Mouse (Mus musculus): Measurements from ENCODE around the gene Ddit4. TPM values are rescaled to one million over a fixed set of nuclear protein-coding genes. Genes with fewer than 3 reads are reported as not detected.

Gene Ddit4
- polyA plus RNA-seq, 1 experiment from 2014 or later = 4.2 TPM

DNA sequence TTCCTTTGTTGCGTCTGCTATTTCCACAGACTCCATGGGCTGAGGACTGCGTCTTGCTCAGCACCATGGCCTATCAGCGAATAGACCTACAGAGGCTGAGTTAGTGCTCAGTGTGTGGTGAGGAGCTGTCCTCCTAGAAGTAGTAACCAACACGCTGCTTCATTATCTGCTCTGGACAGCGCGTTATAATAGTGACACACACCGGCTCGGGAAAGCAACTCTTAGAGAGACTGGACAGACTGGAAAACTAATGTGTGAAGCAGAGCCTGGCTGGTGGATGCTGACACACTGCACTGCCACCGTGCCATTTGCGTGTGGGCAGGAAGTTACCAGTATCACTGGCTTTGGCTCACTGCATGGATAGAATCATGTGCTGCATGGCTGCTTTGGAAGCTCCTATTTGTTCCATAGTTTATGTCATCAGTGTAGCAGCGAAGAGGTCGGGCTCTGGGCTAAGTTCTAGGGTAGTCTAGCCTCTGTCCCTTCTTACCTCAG, 30.8 kb upstream of the Ddit4 start:
- H3K9ac ChIP-seq (replicated peaks; ENCODE audit: low read depth, low read length) = no peak overlapping the region
- H3K36me3 ChIP-seq (ENCODE audit: control insufficient read depth, insufficient read depth, low read length) = peaks cover 7% of the 10 kb centered on the region; the same call in 1 of the 2 replicates
- no peak overlapping the region for H3K4me2 ChIP-seq (ENCODE audit: low read depth, low read length)
- H3K9me3 ChIP-seq (ENCODE audit: control insufficient read depth, low read length) = no peaks in the 10 kb centered on the region
- peaks cover 12% of the 10 kb centered on the region for H3K4me1 ChIP-seq (ENCODE audit: control insufficient read depth, insufficient read depth, low read length)
- H3K27me3 ChIP-seq (ENCODE audit: control insufficient read depth, insufficient read depth, low read length) = no peaks in the 10 kb centered on the region
- H3K4me3 ChIP-seq (ENCODE audit: low read depth, low read length) = no peak overlapping the region
- H3K27ac ChIP-seq (ENCODE audit: low read depth, low read length) = no peak overlapping the region
- no peak for ATAC-seq (ENCODE audit: low read depth)
- 95% methylated on average over 12 of the region's 12 CpGs for WGBS

DNA sequence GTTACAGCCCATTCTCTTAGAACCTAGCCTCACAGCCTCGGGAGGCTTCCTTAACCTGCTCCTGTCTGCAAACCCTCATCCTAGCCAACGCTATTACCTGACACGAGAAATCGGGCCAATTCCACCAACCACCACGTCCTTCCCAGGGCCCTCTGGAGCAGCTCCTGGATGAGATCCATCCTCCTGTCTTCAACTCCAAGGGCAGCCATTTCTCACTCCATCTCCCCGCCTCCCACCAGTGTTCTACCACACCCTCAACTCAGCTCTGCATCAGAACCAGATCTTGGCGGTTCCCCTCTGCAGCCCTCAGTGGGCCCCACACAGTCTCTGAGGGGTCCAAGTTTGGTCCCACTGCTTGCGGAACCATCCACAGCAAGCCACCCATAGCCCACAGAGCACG, 30.2 kb upstream of the Ddit4 start:
- H3K4me3 ChIP-seq (ENCODE audit: low read depth, low read length) = no peak overlapping the region
- WGBS = 82% methylated on average over 9 of the region's 9 CpGs
- H3K9ac ChIP-seq (replicated peaks; ENCODE audit: low read depth, low read length) = no peak overlapping the region
- no peaks in the 10 kb centered on the region for H3K9me3 ChIP-seq (ENCODE audit: control insufficient read depth, low read length)
- H3K36me3 ChIP-seq (ENCODE audit: control insufficient read depth, insufficient read depth, low read length) = peaks cover 2% of the 10 kb centered on the region; the same call in 1 of the 2 replicates
- ATAC-seq (ENCODE audit: low read depth) = no peak
- H3K27ac ChIP-seq (ENCODE audit: low read depth, low read length) = no peak overlapping the region
- no peak overlapping the region for H3K4me2 ChIP-seq (ENCODE audit: low read depth, low read length)
- peaks cover 12% of the 10 kb centered on the region for H3K4me1 ChIP-seq (ENCODE audit: control insufficient read depth, insufficient read depth, low read length)
- no peaks in the 10 kb centered on the region for H3K27me3 ChIP-seq (ENCODE audit: control insufficient read depth, insufficient read depth, low read length)

- Histone ChIP-seq H3K9ac (replicated peaks; ENCODE audit: low read depth, low read length) (no peak overlapping the region), H3K36me3 (ENCODE audit: control insufficient read depth, insufficient read depth, low read length) (peaks cover 2% of the 10 kb centered on the region; the same call in 1 of the 2 replicates), H3K9me3 (ENCODE audit: control insufficient read depth, low read length) (no peaks in the 10 kb centered on the region), H3K27me3 (ENCODE audit: control insufficient read depth, insufficient read depth, low read length) (no peaks in the 10 kb centered on the region), H3K4me3 (ENCODE audit: low read depth, low read length) (no peak overlapping the region), H3K27ac (ENCODE audit: low read depth, low read length) (no peak overlapping the region), H3K4me1 (ENCODE audit: control insufficient read depth, insufficient read depth, low read length) (peaks cover 12% of the 10 kb centered on the region), H3K4me2 (ENCODE audit: low read depth, low read length) (no peak overlapping the region)
- 83% methylated on average over 4 of the region's 4 CpGs for WGBS
- ATAC-seq (ENCODE audit: low read depth) = no peak
These were observed 29.7 kb upstream of the Ddit4 start for GRCm38 (mm10) chr10:59981336-59981735.

GRCm38 (mm10) chr10:59980815-59981244, 29.2 kb upstream of the Ddit4 start:
- Histone ChIP-seq H3K27me3 (ENCODE audit: control insufficient read depth, insufficient read depth, low read length) (no peaks in the 10 kb centered on the region), H3K4me1 (ENCODE audit: control insufficient read depth, insufficient read depth, low read length) (peaks cover 12% of the 10 kb centered on the region), H3K9ac (replicated peaks; ENCODE audit: low read depth, low read length) (no peak overlapping the region), H3K9me3 (ENCODE audit: control insufficient read depth, low read length) (no peaks in the 10 kb centered on the region), H3K4me2 (ENCODE audit: low read depth, low read length) (no peak overlapping the region), H3K4me3 (ENCODE audit: low read depth, low read length) (no peak overlapping the region), H3K27ac (ENCODE audit: low read depth, low read length) (no peak overlapping the region), H3K36me3 (ENCODE audit: control insufficient read depth, insufficient read depth, low read length) (no peaks in the 10 kb centered on the region)
- 95% methylated on average over 6 of the region's 6 CpGs for WGBS
- no peak for ATAC-seq (ENCODE audit: low read depth)

DNA sequence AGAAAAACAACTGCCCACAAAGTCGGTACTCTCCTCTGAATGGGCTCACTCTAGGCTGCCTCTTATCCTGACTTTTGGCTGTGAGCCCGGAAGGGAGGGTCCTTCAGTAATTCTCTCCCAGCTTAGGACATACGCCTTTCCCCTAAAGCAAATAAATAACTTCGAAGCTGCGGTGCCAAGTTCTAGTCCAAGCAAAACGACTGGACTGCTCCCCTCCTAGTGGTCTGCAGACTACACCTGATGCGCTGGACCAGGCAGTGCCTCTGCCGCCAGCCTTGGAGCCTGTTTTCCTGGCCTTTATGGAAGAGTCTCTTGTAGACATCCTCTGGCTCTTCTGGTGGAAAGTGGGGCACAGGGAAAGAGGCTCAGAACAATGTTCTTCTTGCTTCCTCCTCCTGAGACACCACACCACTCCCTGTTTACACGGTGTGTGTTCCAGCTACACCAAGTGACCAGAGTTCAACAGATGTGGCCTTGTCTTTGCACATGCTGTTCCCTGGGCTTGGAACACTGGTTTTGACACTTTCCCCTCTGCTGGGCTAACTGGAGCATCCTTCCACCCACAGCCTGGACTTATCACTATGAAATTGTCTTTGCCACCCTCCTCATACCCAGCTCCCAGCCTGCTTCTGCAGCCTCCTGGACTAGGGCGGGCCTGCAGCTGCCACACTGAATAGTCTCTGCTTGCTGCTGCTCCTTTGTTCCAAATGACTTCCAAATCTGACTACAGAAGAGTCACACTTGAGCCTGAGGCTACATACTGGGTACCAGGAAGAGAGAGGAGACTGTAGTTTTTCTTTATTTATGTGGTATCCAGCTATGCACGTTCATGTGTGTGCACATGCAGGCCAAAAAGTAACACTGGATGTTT, 27.5 kb upstream of the Ddit4 start:
- WGBS = 38% methylated on average over 11 of the region's 11 CpGs
- H3K27ac ChIP-seq (ENCODE audit: low read depth, low read length) = peak overlapping the region; percentile 76
- no peak overlapping the region for H3K4me2 ChIP-seq (ENCODE audit: low read depth, low read length)
- peaks cover 19% of the 10 kb centered on the region for H3K4me1 ChIP-seq (ENCODE audit: control insufficient read depth, insufficient read depth, low read length)
- no peak overlapping the region for H3K4me3 ChIP-seq (ENCODE audit: low read depth, low read length)
- H3K27me3 ChIP-seq (ENCODE audit: control insufficient read depth, insufficient read depth, low read length) = no peaks in the 10 kb centered on the region
- H3K36me3 ChIP-seq (ENCODE audit: control insufficient read depth, insufficient read depth, low read length) = no peaks in the 10 kb centered on the region
- no peak overlapping the region; the same call in 1 of the 2 replicates for H3K9ac ChIP-seq (replicated peaks; ENCODE audit: low read depth, low read length)
- H3K9me3 ChIP-seq (ENCODE audit: control insufficient read depth, low read length) = no peaks in the 10 kb centered on the region
- peak; percentile 65; the same call in 1 of the 2 replicates for ATAC-seq (ENCODE audit: low read depth)

- no peak overlapping the region for H3K4me3 ChIP-seq (ENCODE audit: low read depth, low read length)
- no peak overlapping the region for H3K4me2 ChIP-seq (ENCODE audit: low read depth, low read length)
- H3K27me3 ChIP-seq (ENCODE audit: control insufficient read depth, insufficient read depth, low read length) = no peaks in the 10 kb centered on the region
- WGBS = 59% methylated on average over 2 of the region's 2 CpGs
- no peaks in the 10 kb centered on the region for H3K9me3 ChIP-seq (ENCODE audit: control insufficient read depth, low read length)
- no peak overlapping the region for H3K9ac ChIP-seq (replicated peaks; ENCODE audit: low read depth, low read length)
- no peak for ATAC-seq (ENCODE audit: low read depth)
- peak overlapping the region; percentile 76 for H3K27ac ChIP-seq (ENCODE audit: low read depth, low read length)
- H3K36me3 ChIP-seq (ENCODE audit: control insufficient read depth, insufficient read depth, low read length) = no peaks in the 10 kb centered on the region
- peaks cover 22% of the 10 kb centered on the region for H3K4me1 ChIP-seq (ENCODE audit: control insufficient read depth, insufficient read depth, low read length)
These were observed 26.8 kb upstream of the Ddit4 start for GRCm38 (mm10) chr10:59978401-59978800.

DNA sequence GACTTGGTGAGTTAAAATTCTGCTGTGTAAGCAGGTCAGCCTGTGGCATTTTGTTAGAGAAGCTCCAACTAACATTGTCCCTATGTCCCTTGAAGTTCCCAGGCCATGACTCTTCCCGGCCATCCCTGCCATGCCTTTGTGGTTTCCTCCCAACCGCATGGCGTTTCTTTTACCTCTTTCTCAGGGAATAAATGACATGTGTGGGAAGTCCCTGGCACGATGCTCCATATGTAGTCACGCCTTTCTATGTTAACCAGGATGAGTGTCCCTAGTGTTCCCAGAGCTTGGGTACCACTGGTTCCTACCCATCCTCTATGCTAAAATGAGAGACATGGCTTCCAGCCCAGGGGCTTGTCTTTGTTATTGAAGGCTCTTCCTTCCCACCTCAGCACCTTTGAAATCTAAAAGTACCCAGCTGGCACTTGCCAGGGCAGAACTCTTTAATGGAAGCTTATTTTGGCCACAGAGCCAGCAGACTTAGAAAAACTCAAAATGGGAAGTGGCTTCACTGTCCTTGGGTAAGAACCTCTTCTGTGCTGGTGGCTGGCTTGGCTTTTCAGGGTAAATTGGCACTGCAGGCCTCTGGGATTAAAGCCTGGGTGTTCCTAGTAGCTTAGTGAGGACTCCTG, 26.2 kb upstream of the Ddit4 start:
- Histone ChIP-seq H3K4me1 (ENCODE audit: control insufficient read depth, insufficient read depth, low read length) (peaks cover 22% of the 10 kb centered on the region), H3K9me3 (ENCODE audit: control insufficient read depth, low read length) (no peaks in the 10 kb centered on the region), H3K27ac (ENCODE audit: low read depth, low read length) (peak overlapping the region; percentile 76; the same call in 1 of the 2 replicates), H3K36me3 (ENCODE audit: control insufficient read depth, insufficient read depth, low read length) (no peaks in the 10 kb centered on the region), H3K9ac (replicated peaks; ENCODE audit: low read depth, low read length) (no peak overlapping the region), H3K4me3 (ENCODE audit: low read depth, low read length) (no peak overlapping the region), H3K27me3 (ENCODE audit: control insufficient read depth, insufficient read depth, low read length) (no peaks in the 10 kb centered on the region), H3K4me2 (ENCODE audit: low read depth, low read length) (no peak overlapping the region)
- ATAC-seq (ENCODE audit: low read depth) = no peak
- whole genome bisulfite sequencing = 90% methylated on average over 5 of the region's 5 CpGs

DNA sequence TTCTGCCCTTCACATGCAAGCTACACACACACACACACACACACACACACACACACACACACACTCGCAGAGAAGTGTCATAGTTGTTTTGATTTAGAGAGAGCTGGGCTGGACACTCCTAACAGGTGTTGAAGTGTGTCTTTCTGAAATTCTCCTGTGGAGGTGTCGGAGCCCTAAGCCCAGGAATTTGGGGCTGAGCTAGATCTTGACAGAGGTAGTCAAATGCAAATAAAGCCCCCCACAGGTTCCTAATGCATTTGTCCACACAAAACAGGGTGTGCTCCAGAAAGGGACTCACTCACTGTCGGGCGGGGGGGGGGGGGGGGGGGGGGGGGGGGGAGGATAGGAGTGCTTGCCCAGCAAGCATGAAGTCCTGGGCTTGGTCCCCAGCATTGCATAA, 25.5 kb upstream of the Ddit4 start:
- no peaks in the 10 kb centered on the region for H3K36me3 ChIP-seq (ENCODE audit: control insufficient read depth, insufficient read depth, low read length)
- H3K4me3 ChIP-seq (ENCODE audit: low read depth, low read length) = no peak overlapping the region
- ATAC-seq (ENCODE audit: low read depth) = no peak
- WGBS = 52% methylated on average over 2 of the region's 4 CpGs
- H3K9ac ChIP-seq (replicated peaks; ENCODE audit: low read depth, low read length) = no peak overlapping the region
- H3K9me3 ChIP-seq (ENCODE audit: control insufficient read depth, low read length) = no peaks in the 10 kb centered on the region
- H3K27ac ChIP-seq (ENCODE audit: low read depth, low read length) = no peak overlapping the region
- no peak overlapping the region for H3K4me2 ChIP-seq (ENCODE audit: low read depth, low read length)
- H3K4me1 ChIP-seq (ENCODE audit: control insufficient read depth, insufficient read depth, low read length) = peaks cover 22% of the 10 kb centered on the region
- H3K27me3 ChIP-seq (ENCODE audit: control insufficient read depth, insufficient read depth, low read length) = no peaks in the 10 kb centered on the region

- no peaks in the 10 kb centered on the region for H3K36me3 ChIP-seq (ENCODE audit: control insufficient read depth, insufficient read depth, low read length)
- no peak for ATAC-seq (ENCODE audit: low read depth)
- H3K4me3 ChIP-seq (ENCODE audit: low read depth, low read length) = no peak overlapping the region
- no peaks in the 10 kb centered on the region for H3K27me3 ChIP-seq (ENCODE audit: control insufficient read depth, insufficient read depth, low read length)
- H3K9ac ChIP-seq (replicated peaks; ENCODE audit: low read depth, low read length) = no peak overlapping the region
- H3K27ac ChIP-seq (ENCODE audit: low read depth, low read length) = no peak overlapping the region; the same call in 1 of the 2 replicates
- 47% methylated on average over 3 of the region's 3 CpGs for WGBS
- peaks cover 35% of the 10 kb centered on the region for H3K4me1 ChIP-seq (ENCODE audit: control insufficient read depth, insufficient read depth, low read length)
- H3K9me3 ChIP-seq (ENCODE audit: control insufficient read depth, low read length) = no peaks in the 10 kb centered on the region
- no peak overlapping the region for H3K4me2 ChIP-seq (ENCODE audit: low read depth, low read length)
These were observed 23.2 kb upstream of the Ddit4 start for GRCm38 (mm10) chr10:59974786-59975185.

Measured in neural tube, embryonic 14.5 days (tissue).